Mouse (Mus musculus): ENCODE results near the gene Bex1.

Gene Bex1

DNA sequence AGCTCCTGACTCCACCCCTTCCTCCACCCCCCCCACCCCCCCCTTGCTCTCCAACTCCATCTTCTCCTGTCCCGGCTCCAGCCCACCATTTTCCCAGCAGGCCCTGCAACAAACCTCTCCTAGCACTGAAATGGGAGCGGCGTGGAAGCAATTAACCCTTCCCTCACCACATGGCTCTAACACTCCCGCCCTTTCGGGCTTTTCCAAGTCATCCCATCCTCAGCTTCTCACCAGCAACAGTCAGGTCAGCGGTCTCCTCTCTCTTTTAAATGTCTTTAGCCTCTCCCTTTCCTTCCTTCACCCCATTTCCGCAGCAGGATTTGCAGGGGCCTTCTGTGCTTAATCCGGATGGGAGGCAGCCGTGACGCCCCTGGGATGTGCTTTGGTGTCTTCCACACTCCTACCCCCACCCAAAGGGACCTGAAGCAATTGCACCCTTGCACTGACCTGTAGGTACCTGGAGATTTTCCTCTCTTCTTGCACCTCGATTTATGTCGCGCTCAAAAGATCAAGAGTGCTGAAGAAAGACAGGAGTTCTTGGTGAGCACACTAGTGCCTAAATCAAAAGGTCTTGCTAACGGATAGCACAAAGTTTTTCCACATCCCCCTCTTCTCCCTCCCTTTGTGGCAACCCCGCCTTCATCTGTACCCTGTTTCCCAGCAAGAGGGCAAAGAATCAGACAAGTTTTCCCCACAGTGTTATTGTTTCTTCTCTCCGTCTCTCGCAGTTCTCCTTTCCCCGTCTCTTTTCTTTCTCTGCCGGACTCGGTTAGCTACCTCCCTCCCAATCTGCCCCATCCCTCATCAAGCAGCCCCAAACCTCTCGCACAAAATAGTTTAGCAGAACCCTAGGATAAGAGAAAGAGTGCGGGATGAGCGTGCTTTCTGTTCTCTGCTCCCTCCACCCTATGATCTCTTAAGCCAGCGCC, 43.9 kb downstream of the Bex1 start:
- DNase-seq (ENCODE audit: low spot score): peak; percentile 52

DNA sequence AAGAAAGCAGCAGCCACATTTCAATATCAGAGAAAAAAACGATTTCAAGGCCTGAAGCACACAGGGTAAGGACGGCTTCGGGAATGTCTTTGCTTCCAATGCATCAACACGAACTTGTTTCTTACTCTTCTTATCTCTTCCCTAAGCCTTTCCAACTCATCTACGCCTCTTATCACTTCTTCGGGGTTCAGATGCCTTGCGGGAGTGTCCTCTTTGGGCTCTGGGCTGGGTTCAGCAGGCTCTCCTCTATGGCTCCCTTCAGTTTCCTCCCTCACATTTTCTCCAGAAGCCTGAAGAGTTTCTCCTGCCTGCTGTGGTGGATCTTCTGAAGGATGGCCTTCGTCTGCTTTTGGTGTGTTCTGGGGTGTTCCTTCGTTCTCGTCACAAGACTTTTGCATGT, 44.7 kb downstream of the Bex1 start:
- no peak for DNase-seq (ENCODE audit: low spot score)
